9 mouse cellular contexts compared by ENCODE assay signal in the genomic region with DNA sequence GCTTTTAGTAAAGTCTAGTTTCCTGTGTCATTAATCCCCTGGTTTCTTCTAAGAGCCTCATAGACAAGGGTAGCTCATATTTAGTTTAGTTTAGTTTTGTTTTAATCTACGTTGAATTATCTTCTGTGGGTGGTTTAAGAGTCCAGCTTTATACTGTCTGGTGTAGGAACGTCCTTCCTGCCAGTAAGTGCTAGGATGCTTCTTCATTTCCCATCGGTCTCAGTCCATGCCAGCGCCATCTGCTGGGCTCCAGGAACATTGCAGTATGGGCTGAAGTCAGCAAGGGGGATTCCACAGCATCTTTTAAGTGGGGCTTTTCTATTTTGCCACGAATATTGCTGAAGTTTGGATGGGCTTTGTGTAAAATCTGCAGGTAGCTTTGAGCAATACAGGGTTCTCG. TPM values are rescaled to one million over a fixed set of nuclear protein-coding genes. Genes with fewer than 3 reads are reported as not detected.
DNase-seq lines count a peak whose midpoint lies in the region; ATAC-seq and TF ChIP-seq lines count a peak whose summit lies in the region.
"Had no signal": no experiment of that assay in that cellular context is flagged by ENCODE, and none has a peak within 500 bp of the region (broad histone marks: within the 10 kb centered on the region; RNA-seq: fewer than 3 reads in every experiment).

No protein-coding gene starts in this region.

- no peak overlapping the region for H3K4me3 ChIP-seq in heart, adult 2 months
- no peak overlapping the region for H3K4me3 ChIP-seq in forebrain, postnatal 0 days (ENCODE audit: low read depth, low read length)
- no peak overlapping the region for H3K4me3 ChIP-seq in kidney, embryonic 15.5 days (replicated peaks)
- H3K4me3 ChIP-seq in liver, embryonic 13.5 days (replicated peaks), result no peak overlapping the region
- H3K4me3 ChIP-seq in neural tube, embryonic 11.5 days (ENCODE audit: low read depth, low read length), result no peak overlapping the region
- no peak overlapping the region for H3K4me3 ChIP-seq in testis, adult 2 months (ENCODE audit: control insufficient read depth, low read depth, low read length)

- TF ChIP-seq EP300 in heart, adult 2 months (IDR thresholded peaks at IDR 0.05; ENCODE audit: insufficient read depth, low read depth, low read length), result peak; percentile 43; the same call in 1 of the 2 replicates

- H3K9me3 ChIP-seq in forebrain, postnatal 0 days (ENCODE audit: low read length), result no peaks in the 10 kb centered on the region
- H3K9me3 ChIP-seq in kidney, embryonic 15.5 days (replicated peaks), result no peaks in the 10 kb centered on the region
- H3K9me3 ChIP-seq in liver, embryonic 13.5 days (replicated peaks), result no peaks in the 10 kb centered on the region
- H3K9me3 ChIP-seq in neural tube, embryonic 11.5 days (ENCODE audit: control insufficient read depth, low read length), result no peaks in the 10 kb centered on the region

- intact Hi-C loops in heart, adult 2 months (cut with DNase I), result loop anchor here (1.0 to 5.0 kb wide), 4 partner anchors 33 to 466 kb away; no protein-coding TSS in a partner anchor

- no peaks in the 10 kb centered on the region for H3K79me2 ChIP-seq in heart, adult 2 months (replicated peaks; ENCODE audit: control insufficient read depth, insufficient read depth, low read length)

- H3K9ac ChIP-seq in heart, adult 2 months (ENCODE audit: low read depth, low read length), result no peak overlapping the region
- H3K9ac ChIP-seq in forebrain, postnatal 0 days, result no peak overlapping the region
- no peak overlapping the region for H3K9ac ChIP-seq in kidney, embryonic 15.5 days
- H3K9ac ChIP-seq in liver, embryonic 13.5 days, result no peak overlapping the region
- H3K9ac ChIP-seq in neural tube, embryonic 11.5 days (ENCODE audit: low read length), result no peak overlapping the region

- TF ChIP-seq POLR2A in heart, adult 2 months (IDR thresholded peaks at IDR 0.05; ENCODE audit: insufficient read depth, low read depth, low read length), result no peak
- TF ChIP-seq POLR2A in testis, adult 2 months (IDR thresholded peaks at IDR 0.05; ENCODE audit: control insufficient read depth, low read depth, low read length), result no peak

- WGBS in heart, adult 2 months, result 21% methylated on average over 6 of the region's 6 CpGs
- 25% methylated on average over 6 of the region's 6 CpGs for WGBS in forebrain, postnatal 0 days
- WGBS in kidney, embryonic 15.5 days, result 27% methylated on average over 6 of the region's 6 CpGs
- 21% methylated on average over 6 of the region's 6 CpGs for WGBS in liver, embryonic 13.5 days (ENCODE audit: insufficient replicate concordance)
- WGBS in neural tube, embryonic 11.5 days, result 33% methylated on average over 6 of the region's 6 CpGs

- H3K27ac ChIP-seq in heart, adult 2 months, result no peak overlapping the region
- no peak overlapping the region for H3K27ac ChIP-seq in forebrain, postnatal 0 days (ENCODE audit: low read depth, low read length)
- no peak overlapping the region for H3K27ac ChIP-seq in kidney, embryonic 15.5 days
- H3K27ac ChIP-seq in liver, embryonic 13.5 days, result no peak overlapping the region
- H3K27ac ChIP-seq in neural tube, embryonic 11.5 days (ENCODE audit: low read depth, low read length), result no peak overlapping the region
- H3K27ac ChIP-seq in testis, adult 2 months (ENCODE audit: control insufficient read depth, insufficient read depth, low read depth, low read length), result no peak overlapping the region
- H3K27ac ChIP-seq: macrophage had no signal

- peak; percentile 21 to 68 for DNase-seq in heart, adult 2 months
- DNase-seq in heart, adult 9 months (ENCODE audit: low spot score in 2 of 2), result no peak
- DNase-seq in c-Kit-positive CD71-positive TER-119-positive erythroid progenitor cells, embryonic 14.5 days (ENCODE audit: low spot score), result peak; percentile 42
- DNase-seq in forebrain, postnatal 0 days, result peak; percentile 74
- DNase-seq in liver, embryonic 13.5 days, result no peak
- DNase-seq in neural tube, embryonic 11.5 days (ENCODE audit: low spot score), result peak; percentile 56

- H3K4me1 ChIP-seq in heart, adult 2 months (ENCODE audit: control insufficient read depth, insufficient read depth, low read length), result no peaks in the 10 kb centered on the region
- H3K4me1 ChIP-seq in forebrain, postnatal 0 days (ENCODE audit: insufficient read depth), result no peaks in the 10 kb centered on the region
- H3K4me1 ChIP-seq in kidney, embryonic 15.5 days, result peaks cover 6% of the 10 kb centered on the region; the same call in 1 of the 2 replicates
- peaks cover 12% of the 10 kb centered on the region; the same call in 1 of the 2 replicates for H3K4me1 ChIP-seq in liver, embryonic 13.5 days (replicated peaks)
- H3K4me1 ChIP-seq in neural tube, embryonic 11.5 days (ENCODE audit: control insufficient read depth, insufficient read depth, low read length), result peaks cover 5% of the 10 kb centered on the region; the same call in 1 of the 2 replicates
- no peaks in the 10 kb centered on the region for H3K4me1 ChIP-seq in testis, adult 2 months (ENCODE audit: control insufficient read depth, insufficient read depth, low read length)

- ATAC-seq in forebrain, postnatal 0 days, result peak; percentile 71
- peak; percentile 65; the same call in 1 of the 2 replicates for ATAC-seq in kidney, embryonic 15.5 days (replicated peaks; ENCODE audit: low FRiP score)
- ATAC-seq in liver, embryonic 13.5 days (ENCODE audit: low read depth), result peak; percentile 38; the same call in 1 of the 2 replicates
- peak; percentile 33; the same call in 1 of the 2 replicates for ATAC-seq in neural tube, embryonic 11.5 days (ENCODE audit: insufficient read depth, low FRiP score, low TSS enrichment)

- H3K36me3 ChIP-seq in heart, adult 2 months (ENCODE audit: control insufficient read depth, insufficient read depth, low read length), result no peaks in the 10 kb centered on the region
- no peaks in the 10 kb centered on the region for H3K36me3 ChIP-seq in forebrain, postnatal 0 days (ENCODE audit: insufficient read depth)
- H3K36me3 ChIP-seq in kidney, embryonic 15.5 days, result no peaks in the 10 kb centered on the region
- 0 out of 2 replicates have a peak, but pooled peaks cover 7% of the 10 kb centered on the region for H3K36me3 ChIP-seq in liver, embryonic 13.5 days
- H3K36me3 ChIP-seq in neural tube, embryonic 11.5 days (ENCODE audit: control insufficient read depth, insufficient read depth, low read length), result no peaks in the 10 kb centered on the region
- no peaks in the 10 kb centered on the region for H3K36me3 ChIP-seq in testis, adult 2 months (ENCODE audit: control insufficient read depth, insufficient read depth, low read length)

- TF ChIP-seq CTCF in heart, adult 2 months (IDR thresholded peaks at IDR 0.05), result peak; percentile 98
- peak; percentile 92 for TF ChIP-seq CTCF in forebrain, postnatal 0 days (IDR thresholded peaks at IDR 0.05; ENCODE audit: low read depth)
- TF ChIP-seq CTCF in testis, adult 2 months (IDR thresholded peaks at IDR 0.05; ENCODE audit: control insufficient read depth, insufficient read depth, insufficient replicate concordance, low read depth, low read length), result peak; percentile 90

- H3K4me2 ChIP-seq in forebrain, postnatal 0 days (ENCODE audit: low read depth), result no peak overlapping the region
- no peak overlapping the region for H3K4me2 ChIP-seq in kidney, embryonic 15.5 days
- H3K4me2 ChIP-seq in liver, embryonic 13.5 days, result no peak overlapping the region
- no peak overlapping the region for H3K4me2 ChIP-seq in neural tube, embryonic 11.5 days (ENCODE audit: low read depth)

- H3K27me3 ChIP-seq in heart, adult 2 months (ENCODE audit: control insufficient read depth, insufficient read depth, low read length), result no peaks in the 10 kb centered on the region
- H3K27me3 ChIP-seq in forebrain, postnatal 0 days (ENCODE audit: insufficient read depth, low read length), result no peaks in the 10 kb centered on the region
- no peaks in the 10 kb centered on the region for H3K27me3 ChIP-seq in kidney, embryonic 15.5 days
- no peaks in the 10 kb centered on the region for H3K27me3 ChIP-seq in liver, embryonic 13.5 days
- H3K27me3 ChIP-seq in neural tube, embryonic 11.5 days (ENCODE audit: control insufficient read depth, insufficient read depth, low read length), result no peaks in the 10 kb centered on the region
- H3K27me3 ChIP-seq in testis, adult 2 months (ENCODE audit: control insufficient read depth, insufficient read depth, low read length), result no peaks in the 10 kb centered on the region

RNA-seq across cellular contexts. Expression of gene Cdca7l, which starts 49.2 kb away (rescaled TPM):
- under 1 TPM; 0.16 to 0.23 TPM for total RNA-seq in heart, adult 2 months (2021)
- polyA plus RNA-seq in heart, adult 2 months (2012; rRNA removed), result 0.10 and 0.26 TPM in 2 replicates
- total RNA-seq in forebrain, postnatal 0 days (2014; rRNA removed), result 2.1 and 4.7 TPM in 2 replicates
- polyA plus RNA-seq in forebrain, postnatal 0 days (2015; fragmentation: Nextera tagmentation; extraction: Ambion mirVana), result 2.7 and 4.2 TPM in 2 replicates
- polyA plus RNA-seq in kidney, embryonic 15.5 days (2015; fragmentation: Nextera tagmentation; extraction: Ambion mirVana), result 56.0 and 60.6 TPM in 2 replicates
- polyA plus RNA-seq in liver, embryonic 13.5 days (2015; fragmentation: Nextera tagmentation; extraction: Ambion mirVana), result 25.0 and 30.5 TPM in 2 replicates
- polyA plus RNA-seq in neural tube, embryonic 11.5 days (2014; fragmentation: Nextera tagmentation; extraction: Ambion mirVana), result 21.4 and 22.4 TPM in 2 replicates
- 3.4 and 6.4 TPM in 2 replicates for polyA plus RNA-seq in testis, adult 2 months (2012; rRNA removed)

Comparison
In these comparisons a context has a peak if more than half of its experiments do, and no peak if none do; other contexts are left out.
1. DNase-seq: peak in heart, adult 2 months (2 of 2), c-Kit-positive CD71-positive TER-119-positive erythroid progenitor cells, embryonic 14.5 days (single experiment), forebrain, postnatal 0 days (single experiment) and neural tube, embryonic 11.5 days (single experiment); none in heart, adult 9 months (0 of 2) and liver, embryonic 13.5 days (single experiment).
2. Peak in every context shown above with its lines, with median percentiles within 50 percentile points of each other: CTCF ChIP-seq and ATAC-seq.